Mouse (Mus musculus) brain, embryonic 14.5 days (tissue): ENCODE data around the gene Gm28363.
"Not testable (repeated sequence)": the region's sequence is repeated elsewhere in the genome, so short reads cannot be mapped to it uniquely, and the experiment has no call there.

ENCODE experiments used
- CTCF ChIP-seq: fragments of 200-500 bp; IDR thresholded peaks from 2 replicates; pipeline ENCODE4 v1.5.1; 2012; ENCODE audit warnings: inconsistent platforms, mild to moderate bottlenecking, moderate library complexity, borderline replicate concordance; ENCODE audit not compliant: insufficient read depth, insufficient read length; ENCODE audit errors: extremely low read depth
- POLR2A ChIP-seq: fragments of 200-500 bp; IDR thresholded peaks from 2 replicates; pipeline ENCODE4 v1.6.1; 2012; ENCODE audit warnings: mild to moderate bottlenecking, inconsistent platforms, borderline replicate concordance; ENCODE audit not compliant: poor library complexity, insufficient read depth, insufficient read length, severe bottlenecking; ENCODE audit errors: extremely low read depth

DNA sequence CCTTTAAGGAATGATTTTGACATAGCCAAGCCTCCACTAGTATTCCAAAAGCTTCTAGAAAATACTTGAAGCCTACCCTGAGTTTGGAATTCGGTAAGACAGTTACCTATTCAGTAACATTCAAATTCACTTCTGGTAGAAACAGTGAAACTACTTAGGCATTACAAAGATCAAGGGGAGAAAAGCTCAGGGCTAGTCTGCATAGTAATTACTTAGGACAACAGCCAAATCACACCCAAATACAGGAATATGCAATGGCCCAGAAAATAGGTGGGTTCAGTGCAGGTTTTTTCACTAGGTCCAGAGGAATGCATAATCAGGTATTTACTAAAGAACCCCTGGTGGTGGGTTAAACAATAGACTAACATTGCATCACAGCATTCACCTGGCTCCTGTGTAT, 46.7 kb upstream of the Gm28363 start:
- TF ChIP-seq POLR2A, CTCF: not testable (repeated sequence)
